Comparison of ENCODE assay signal across 8 mouse cellular contexts in genomic region chr16:32878157-32878598, GRCm38 (mm10). TPM values are rescaled to one million over a fixed set of nuclear protein-coding genes. Genes with fewer than 3 reads are reported as not detected.
DNase-seq lines count a peak whose midpoint lies in the region; ATAC-seq and TF ChIP-seq lines count a peak whose summit lies in the region.

No protein-coding gene starts in this region.

- no peaks in the 10 kb centered on the region for H3K9me3 ChIP-seq in heart, embryonic 11.5 days (replicated peaks; ENCODE audit: control insufficient read depth, low read length)
- no peaks in the 10 kb centered on the region for H3K9me3 ChIP-seq in G1E (replicated peaks)
- H3K9me3 ChIP-seq in forebrain, embryonic 10.5 days = no peaks in the 10 kb centered on the region
- H3K9me3 ChIP-seq in kidney, embryonic 16.5 days (ENCODE audit: low read length) = no peaks in the 10 kb centered on the region
- no peaks in the 10 kb centered on the region for H3K9me3 ChIP-seq in midbrain, embryonic 16.5 days (replicated peaks; ENCODE audit: control insufficient read depth, low read length, poor library complexity, severe bottlenecking)

- peak overlapping the region; percentile 74 for H3K4me2 ChIP-seq in heart, embryonic 11.5 days
- H3K4me2 ChIP-seq in kidney, embryonic 16.5 days (replicated peaks; ENCODE audit: low read depth, low read length) = peak overlapping the region; percentile 78
- H3K4me2 ChIP-seq in midbrain, embryonic 16.5 days (ENCODE audit: low read length) = peak overlapping the region; percentile 84

- H3K36me3 ChIP-seq in heart, embryonic 11.5 days (ENCODE audit: control insufficient read depth, insufficient read depth, low read length) = no peaks in the 10 kb centered on the region
- H3K36me3 ChIP-seq in G1E (replicated peaks) = peaks cover 24% of the 10 kb centered on the region
- no peaks in the 10 kb centered on the region for H3K36me3 ChIP-seq in forebrain, embryonic 10.5 days (replicated peaks)
- H3K36me3 ChIP-seq in kidney, embryonic 16.5 days (ENCODE audit: insufficient read depth, low read length) = no peaks in the 10 kb centered on the region
- no peaks in the 10 kb centered on the region for H3K36me3 ChIP-seq in midbrain, embryonic 16.5 days (ENCODE audit: control insufficient read depth, insufficient read depth, low read length)

- peak overlapping the region; percentile 94 for H3K9ac ChIP-seq in heart, embryonic 11.5 days (ENCODE audit: low read depth, low read length)
- H3K9ac ChIP-seq in kidney, embryonic 16.5 days (replicated peaks; ENCODE audit: low read length) = peak overlapping the region; percentile 92
- peak overlapping the region; percentile 93 for H3K9ac ChIP-seq in midbrain, embryonic 16.5 days (ENCODE audit: low read depth, low read length)

- peaks cover 19% of the 10 kb centered on the region for H3K4me1 ChIP-seq in heart, embryonic 11.5 days (ENCODE audit: control insufficient read depth, insufficient read depth, low read length)
- H3K4me1 ChIP-seq in G1E (ENCODE audit: insufficient read depth, low read depth, low read length) = peaks cover 33% of the 10 kb centered on the region
- H3K4me1 ChIP-seq in forebrain, embryonic 10.5 days = peaks cover 25% of the 10 kb centered on the region
- H3K4me1 ChIP-seq in kidney, embryonic 16.5 days (ENCODE audit: insufficient read depth, low read length) = peaks cover 14% of the 10 kb centered on the region
- peaks cover 28% of the 10 kb centered on the region for H3K4me1 ChIP-seq in midbrain, embryonic 16.5 days (ENCODE audit: control insufficient read depth, insufficient read depth, low read length)

- no peak for TF ChIP-seq CTCF in G1E (IDR thresholded peaks at IDR 0.05; ENCODE audit: low read depth, low read length)

- H3K27ac ChIP-seq in heart, embryonic 11.5 days (ENCODE audit: low read depth, low read length) = peak overlapping the region; percentile 75
- peak overlapping the region; percentile 90 for H3K27ac ChIP-seq in forebrain, embryonic 10.5 days
- peak overlapping the region; percentile 90 for H3K27ac ChIP-seq in kidney, embryonic 16.5 days (ENCODE audit: low read length)
- peak overlapping the region; percentile 86 for H3K27ac ChIP-seq in midbrain, embryonic 16.5 days (ENCODE audit: low read length)

- under 1% methylated on average over 34 of the region's 34 CpGs for WGBS in heart, embryonic 11.5 days (ENCODE audit: insufficient replicate concordance)
- under 1% methylated on average over 34 of the region's 34 CpGs for WGBS in forebrain, embryonic 10.5 days
- under 1% methylated on average over 34 of the region's 34 CpGs for WGBS in kidney, embryonic 16.5 days
- under 1% methylated on average over 32 of the region's 34 CpGs for WGBS in midbrain, embryonic 16.5 days

- peak overlapping the region; percentile 96 for H3K4me3 ChIP-seq in heart, embryonic 11.5 days (ENCODE audit: low read depth, low read length)
- peak overlapping the region; percentile 78 for H3K4me3 ChIP-seq in G1E (ENCODE audit: low read depth, low read length)
- peak overlapping the region; percentile 90 for H3K4me3 ChIP-seq in forebrain, embryonic 10.5 days
- H3K4me3 ChIP-seq in kidney, embryonic 16.5 days (ENCODE audit: low read length) = peak overlapping the region; percentile 98
- peak overlapping the region; percentile 93 for H3K4me3 ChIP-seq in midbrain, embryonic 16.5 days (ENCODE audit: low read depth, low read length)

- H3K27me3 ChIP-seq in heart, embryonic 11.5 days (ENCODE audit: control insufficient read depth, insufficient read depth, low read length) = no peaks in the 10 kb centered on the region
- no peaks in the 10 kb centered on the region for H3K27me3 ChIP-seq in G1E (ENCODE audit: insufficient read depth, low read length)
- H3K27me3 ChIP-seq in forebrain, embryonic 10.5 days (ENCODE audit: poor library complexity, severe bottlenecking) = no peaks in the 10 kb centered on the region
- H3K27me3 ChIP-seq in kidney, embryonic 16.5 days (ENCODE audit: insufficient read depth, low read length) = no peaks in the 10 kb centered on the region
- H3K27me3 ChIP-seq in midbrain, embryonic 16.5 days (ENCODE audit: control insufficient read depth, insufficient read depth, low read depth, low read length) = no peaks in the 10 kb centered on the region

- no peak for DNase-seq in heart, postnatal 36 days
- peak; percentile 38 for DNase-seq in G1E (ENCODE audit: low spot score)
- no peak for DNase-seq in forebrain, embryonic 10.5 days (ENCODE audit: extremely low spot score, low spot score)
- DNase-seq in left cerebral cortex, adult 11 months (ENCODE audit: low spot score) = no peak
- DNase-seq in adrenal gland, postnatal 4 days (ENCODE audit: low spot score in 2 of 2) = no peak

- intact Hi-C loops in heart, postnatal 36 days (cut with DNase I) = loop anchor here (5.0 to 10.0 kb wide), 2 partner anchors 66 to 543 kb away; partner anchors contain the start of genes Smbd1 and Ubxn7

- peak; percentile 33 for ATAC-seq in heart, embryonic 11.5 days (replicated peaks; ENCODE audit: insufficient number of reproducible peaks, low FRiP score, low TSS enrichment)
- no peak for ATAC-seq in G1E (ENCODE audit: extremely low read depth, insufficient number of reproducible peaks, low FRiP score, poor library complexity, severe bottlenecking)
- ATAC-seq in kidney, embryonic 16.5 days (ENCODE audit: low FRiP score, low TSS enrichment) = peak; percentile 57
- peak; percentile 63 for ATAC-seq in midbrain, embryonic 16.5 days

RNA-seq across cellular contexts. Expression of gene Rubcn, which starts 0.6 kb away (rescaled TPM):
- 19.5 and 22.3 TPM in 2 replicates for polyA plus RNA-seq in heart, embryonic 11.5 days (2014; fragmentation: Nextera tagmentation; extraction: Ambion mirVana)
- total RNA-seq in heart, postnatal 36 days (2021) = 10 to 100 TPM; 35.1 to 35.9 TPM
- 13.2 and 18.1 TPM in 2 replicates for total RNA-seq in G1E (2014; fragmentation: Nextera tagmentation)
- 13.4 and 15.1 TPM in 2 replicates for total RNA-seq in G1E (2017)
- polyA plus RNA-seq in G1E (2012) = 8.7 and 9.4 TPM in 2 replicates
- 18.0 and 19.9 TPM in 2 replicates for polyA plus RNA-seq in forebrain, embryonic 10.5 days (2016; fragmentation: Nextera tagmentation; extraction: Ambion mirVana)
- polyA plus RNA-seq in kidney, embryonic 16.5 days (2015; fragmentation: Nextera tagmentation; extraction: Ambion mirVana) = 23.7 and 24.2 TPM in 2 replicates
- polyA plus RNA-seq in midbrain, embryonic 16.5 days (2015; fragmentation: Nextera tagmentation; extraction: Ambion mirVana) = 39.8 and 41.3 TPM in 2 replicates
- 10 to 100 TPM; 32.8 to 34.7 TPM for total RNA-seq in adrenal gland, postnatal 4 days (2021)

RNA-seq across cellular contexts. Expression of gene Fyttd1, which starts 0.9 kb away (rescaled TPM):
- 164 and 172 TPM in 2 replicates for polyA plus RNA-seq in heart, embryonic 11.5 days (2014; fragmentation: Nextera tagmentation; extraction: Ambion mirVana)
- 100 to 1,000 TPM in 1 of 2 experiments, 10 to 100 TPM in 1; 98.9 to 101 TPM for total RNA-seq in heart, postnatal 36 days (2021)
- 121 and 134 TPM in 2 replicates for total RNA-seq in G1E (2014; fragmentation: Nextera tagmentation)
- 77.5 and 100 TPM in 2 replicates for total RNA-seq in G1E (2017)
- 276 and 281 TPM in 2 replicates for polyA plus RNA-seq in G1E (2012)
- 99.0 and 101 TPM in 2 replicates for polyA plus RNA-seq in forebrain, embryonic 10.5 days (2016; fragmentation: Nextera tagmentation; extraction: Ambion mirVana)
- 102 and 109 TPM in 2 replicates for polyA plus RNA-seq in kidney, embryonic 16.5 days (2015; fragmentation: Nextera tagmentation; extraction: Ambion mirVana)
- 119 and 125 TPM in 2 replicates for polyA plus RNA-seq in midbrain, embryonic 16.5 days (2015; fragmentation: Nextera tagmentation; extraction: Ambion mirVana)
- total RNA-seq in adrenal gland, postnatal 4 days (2021) = 100 to 1,000 TPM; 115 to 125 TPM

RNA-seq across cellular contexts. Expression of gene Lrch3, which starts 35.7 kb away (rescaled TPM):
- 21.6 and 25.3 TPM in 2 replicates for polyA plus RNA-seq in heart, embryonic 11.5 days (2014; fragmentation: Nextera tagmentation; extraction: Ambion mirVana)
- 10 to 100 TPM; 24.6 to 25.4 TPM for total RNA-seq in heart, postnatal 36 days (2021)
- total RNA-seq in G1E (2014; fragmentation: Nextera tagmentation) (77.1 and 91.9 TPM in 2 replicates), G1E (2017) (31.8 and 33.1 TPM in 2 replicates)
- polyA plus RNA-seq in G1E (2012) = 9.1 and 9.9 TPM in 2 replicates
- polyA plus RNA-seq in forebrain, embryonic 10.5 days (2016; fragmentation: Nextera tagmentation; extraction: Ambion mirVana) = 29.4 and 33.9 TPM in 2 replicates
- 22.7 and 23.7 TPM in 2 replicates for polyA plus RNA-seq in kidney, embryonic 16.5 days (2015; fragmentation: Nextera tagmentation; extraction: Ambion mirVana)
- polyA plus RNA-seq in midbrain, embryonic 16.5 days (2015; fragmentation: Nextera tagmentation; extraction: Ambion mirVana) = 39.5 and 47.1 TPM in 2 replicates
- 10 to 100 TPM; 43.1 to 44.1 TPM for total RNA-seq in adrenal gland, postnatal 4 days (2021)
